Mouse (Mus musculus) Muller cell, postnatal 12 days (primary cell): ENCODE data around the gene Nubp1.

ENCODE experiments used
- DNase-seq: peaks from one replicate; pipeline ENCODE4 v3.0.0-alpha.2; 2015; ENCODE audit errors: inconsistent ontology term

The Nubp1 gene

DNA sequence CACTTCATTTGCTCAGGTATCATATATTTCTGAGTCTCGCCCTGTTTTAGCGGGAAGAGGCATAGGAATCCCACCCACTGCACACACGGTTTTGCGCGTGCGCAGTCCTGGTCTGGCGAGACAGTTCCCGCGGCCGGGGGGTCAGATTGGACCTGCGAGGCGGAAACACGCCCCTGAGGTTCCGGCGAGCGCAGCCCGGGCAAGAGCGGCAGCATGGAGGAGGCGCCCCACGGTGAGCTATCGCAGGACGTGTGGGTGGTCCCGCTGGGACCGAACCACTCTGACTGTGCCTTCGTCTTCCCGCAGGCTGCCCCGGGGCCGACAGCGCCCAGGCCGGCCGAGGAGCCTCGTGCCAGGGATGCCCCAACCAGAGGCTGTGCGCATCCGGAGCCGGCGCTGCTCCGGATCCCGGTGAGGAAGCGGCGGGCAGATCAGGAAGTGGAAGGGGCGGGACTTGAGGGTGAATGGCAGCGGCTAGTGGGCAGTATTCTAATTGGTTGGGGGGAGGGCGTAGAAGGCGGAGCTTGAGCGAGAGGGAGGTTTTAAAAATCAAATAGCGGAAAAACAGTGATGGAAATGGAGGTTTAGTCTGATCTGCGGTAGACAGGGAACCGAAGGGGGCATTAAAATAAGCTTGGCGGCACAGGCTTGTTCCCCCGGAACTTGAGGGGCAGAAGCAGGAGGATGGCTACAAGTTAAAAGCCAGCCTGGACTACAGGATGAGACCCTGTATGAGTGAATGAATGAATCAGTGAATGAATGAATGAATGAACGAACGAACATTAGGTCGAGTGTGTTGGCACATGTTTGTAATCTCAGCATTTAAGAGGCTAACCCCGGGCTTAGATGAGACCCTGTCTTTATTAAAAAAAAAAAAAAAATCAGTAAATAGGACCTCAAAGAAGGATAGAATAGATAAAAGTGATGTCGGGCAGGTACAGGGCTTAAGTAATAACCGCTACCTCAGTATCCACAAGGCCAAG lies at the start of gene Nubp1:
Nubp1 (plus strand) TSS at position 185 of the 983 bp plus-strand sequence.
- DNase-seq, result peak; percentile 97

DNA sequence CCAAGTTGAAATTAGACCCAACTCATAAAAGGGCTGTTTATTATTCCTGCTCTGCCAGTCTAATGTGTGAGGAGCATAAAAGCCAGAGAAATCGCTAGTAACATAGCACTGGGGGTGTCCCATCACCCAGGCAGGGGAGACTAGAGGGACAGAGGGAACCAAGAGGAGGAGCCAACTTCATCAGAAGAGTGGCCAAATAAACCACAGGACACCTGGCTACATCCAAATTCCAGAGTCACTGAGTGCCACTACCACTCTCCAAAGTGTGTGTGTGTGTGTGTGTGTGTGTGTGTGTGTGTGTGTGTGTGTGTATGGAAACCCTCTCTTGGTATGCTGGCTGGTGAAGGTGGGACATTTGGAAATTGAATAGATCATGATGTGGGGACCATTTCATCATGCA lies 48.7 kb upstream of the Nubp1 start:
- DNase-seq, result no peak

DNA sequence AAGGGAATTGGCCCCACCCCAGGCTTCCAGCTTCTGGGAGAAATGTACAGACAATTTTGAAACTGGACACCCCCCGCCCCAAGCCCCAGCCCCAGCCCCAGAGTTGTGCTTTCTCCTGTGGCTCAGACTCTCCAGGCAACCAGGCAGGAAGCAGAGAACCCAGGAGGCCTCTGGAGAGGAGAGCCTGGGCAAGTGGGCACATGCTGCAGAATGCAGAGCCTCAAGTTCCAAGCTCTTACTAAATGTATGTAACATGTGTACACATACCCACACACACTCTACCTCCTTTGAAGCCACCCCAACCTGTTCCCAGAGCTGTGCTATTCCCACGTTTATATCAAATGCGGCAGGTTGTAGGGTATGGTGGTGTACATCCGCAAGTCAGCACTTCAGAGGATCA lies 46.0 kb upstream of the Nubp1 start:
- no peak for DNase-seq

DNA sequence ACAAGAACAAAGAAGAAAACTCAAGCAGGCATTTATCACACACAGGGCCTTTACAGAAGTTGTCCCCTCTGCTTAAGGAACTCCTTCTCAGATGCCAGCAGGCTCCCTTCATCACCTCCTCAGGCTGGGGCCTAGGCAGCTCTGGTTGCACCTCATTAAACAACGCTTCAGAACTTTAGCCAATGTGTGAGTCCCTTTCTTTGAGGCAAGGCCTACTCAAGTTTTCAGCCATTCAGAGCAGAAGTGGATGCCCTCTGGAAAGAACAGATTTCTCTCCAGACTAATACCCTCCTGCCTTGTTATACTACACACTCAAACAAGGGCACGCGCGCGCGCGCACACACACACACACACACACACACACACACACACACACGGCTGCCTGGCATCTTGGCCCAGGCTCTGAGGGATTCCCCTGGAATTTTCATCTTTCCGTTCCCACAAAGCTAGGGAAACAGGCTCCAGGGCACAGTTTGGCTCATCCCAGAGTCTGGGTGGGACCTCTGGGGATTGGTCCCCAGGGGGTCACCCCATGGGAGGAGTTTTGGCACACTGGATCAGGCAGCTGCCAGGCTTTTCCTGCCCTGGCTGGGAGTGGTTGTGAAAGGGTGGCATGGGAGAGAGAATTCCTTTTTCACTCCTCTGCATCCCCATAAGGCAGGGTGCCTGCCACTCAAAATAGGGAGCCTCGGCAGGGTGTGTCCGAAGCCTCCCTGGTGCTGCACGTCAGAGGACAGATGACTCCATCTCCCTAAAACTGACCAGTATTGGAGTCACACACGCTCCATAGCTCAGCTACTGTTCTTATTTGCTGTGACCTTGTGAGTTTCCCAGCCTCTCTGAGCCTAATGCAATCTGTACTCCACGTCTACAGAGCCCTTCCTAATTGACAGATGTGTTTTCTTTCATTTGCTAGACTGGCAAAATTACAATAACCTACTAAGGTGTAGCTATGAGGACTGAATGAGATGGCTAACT lies 45.2 kb upstream of the Nubp1 start:
- peak; percentile 93 for DNase-seq

DNA sequence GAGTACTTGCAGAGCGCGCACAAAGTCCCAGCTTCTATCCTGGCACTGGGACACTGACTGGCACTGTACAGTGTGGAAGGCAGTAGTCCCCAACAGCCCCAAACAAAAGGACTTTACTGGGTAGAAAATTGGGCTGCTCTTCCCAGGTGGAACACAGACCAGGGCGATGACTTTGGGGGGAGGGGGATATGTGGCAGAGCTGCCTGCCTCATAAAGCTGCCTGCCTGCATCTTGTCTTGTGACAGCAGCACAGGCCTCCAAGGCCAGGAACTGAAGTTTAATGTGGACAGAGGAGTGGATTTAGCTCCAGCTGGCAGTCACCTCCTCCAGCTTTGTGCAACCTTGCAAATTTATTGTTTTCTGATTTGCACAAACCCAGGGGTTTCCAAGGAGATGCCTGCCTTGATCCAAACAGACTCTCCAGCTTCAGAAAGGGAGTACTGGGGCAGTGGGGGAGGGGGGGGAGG lies 42.2 kb upstream of the Nubp1 start:
- DNase-seq, result no peak

DNA sequence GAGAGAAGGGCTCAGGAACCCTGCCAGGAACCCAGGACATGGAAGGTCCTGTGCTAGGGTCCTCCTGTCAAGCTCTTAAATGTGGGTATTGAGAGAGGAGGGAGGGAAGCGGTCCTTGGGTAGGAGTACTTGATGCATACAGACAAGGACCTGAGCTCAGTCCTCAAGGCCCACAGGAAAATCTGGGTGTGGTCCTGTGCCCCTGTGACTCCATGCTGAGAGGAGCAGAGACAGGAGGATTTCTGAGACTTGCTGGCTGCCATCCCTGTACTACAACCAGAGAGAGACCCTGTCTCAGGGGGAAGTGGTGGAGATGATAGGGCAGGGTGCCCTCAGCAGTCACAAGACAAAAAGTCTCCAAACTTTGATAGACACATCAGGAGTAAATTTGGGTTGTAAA lies 41.8 kb upstream of the Nubp1 start:
- DNase-seq, result no peak

DNA sequence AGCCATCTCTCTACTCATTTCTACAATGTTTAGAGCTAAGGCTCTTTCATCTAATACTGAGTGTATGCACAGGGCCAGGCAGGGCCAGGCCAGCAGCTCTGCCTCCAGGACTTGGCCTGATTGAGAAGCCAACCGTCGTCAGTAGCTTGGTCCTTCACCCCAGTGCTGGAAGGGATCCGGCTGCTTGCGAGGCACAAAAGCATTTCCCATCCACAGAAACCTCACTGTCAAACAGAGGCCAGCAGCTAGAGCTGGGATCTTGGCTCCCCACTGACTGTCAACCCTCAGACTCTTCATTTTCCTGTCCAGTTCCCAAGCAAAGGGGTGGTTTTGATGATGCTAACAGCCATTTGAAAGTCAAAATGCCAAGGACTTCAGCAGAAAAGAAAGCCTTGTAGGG lies 39.4 kb upstream of the Nubp1 start:
- no peak for DNase-seq

DNA sequence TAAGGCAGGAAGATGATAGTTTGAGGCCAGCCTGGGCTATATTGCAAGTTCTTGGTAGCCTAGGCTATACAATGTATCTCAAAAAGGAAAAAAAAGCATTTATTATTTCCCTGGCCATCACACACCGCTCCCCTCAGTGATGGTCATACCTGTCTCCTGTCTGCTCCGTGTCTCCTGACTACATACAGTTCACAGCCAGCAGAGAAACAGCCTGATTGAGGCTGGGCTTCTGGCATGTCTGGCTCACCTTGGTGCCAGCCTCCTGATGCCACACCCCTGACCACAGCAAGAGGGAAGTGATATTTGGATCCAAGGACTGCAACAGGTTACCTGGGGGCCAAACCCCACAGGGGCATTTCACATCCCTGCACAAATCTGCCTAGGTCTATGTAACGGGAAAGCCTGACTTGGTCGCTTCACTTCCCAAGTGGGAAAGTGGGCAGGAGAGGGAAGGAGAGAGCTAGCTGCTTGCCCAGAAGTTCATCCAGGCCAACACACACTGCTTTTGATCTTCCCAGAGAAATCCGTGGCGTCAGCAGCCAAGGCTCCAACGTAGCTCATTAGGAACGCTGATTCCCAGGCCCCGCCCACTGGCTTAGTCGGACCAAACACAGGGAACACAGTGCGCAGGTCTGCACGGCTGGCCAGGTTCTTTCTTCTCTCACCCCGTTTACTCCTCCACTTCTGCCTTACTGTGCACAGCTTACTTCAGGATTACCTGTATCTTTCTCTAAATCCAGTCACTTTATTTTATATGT lies 37.3 kb upstream of the Nubp1 start:
- DNase-seq, result peak; percentile 78

DNA sequence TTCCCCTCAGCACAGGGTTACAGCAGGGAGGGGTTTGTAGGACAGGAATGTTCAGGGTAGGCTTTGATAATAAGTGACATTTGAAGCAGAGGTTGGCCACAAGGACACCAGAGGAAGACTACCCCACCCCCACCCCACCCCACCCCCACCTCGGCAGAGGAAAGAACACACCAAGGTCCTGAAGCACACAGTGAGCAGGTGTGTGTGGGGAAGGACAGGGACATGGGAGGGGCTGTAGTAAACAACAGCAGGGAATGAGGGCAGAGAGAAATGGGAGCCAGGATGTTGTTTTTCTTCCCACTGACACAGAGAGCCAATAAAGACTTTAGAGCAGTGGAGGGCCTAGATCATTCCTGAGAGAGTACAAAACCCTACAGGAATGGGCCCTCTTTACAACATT lies 34.5 kb upstream of the Nubp1 start:
- DNase-seq, result no peak

DNA sequence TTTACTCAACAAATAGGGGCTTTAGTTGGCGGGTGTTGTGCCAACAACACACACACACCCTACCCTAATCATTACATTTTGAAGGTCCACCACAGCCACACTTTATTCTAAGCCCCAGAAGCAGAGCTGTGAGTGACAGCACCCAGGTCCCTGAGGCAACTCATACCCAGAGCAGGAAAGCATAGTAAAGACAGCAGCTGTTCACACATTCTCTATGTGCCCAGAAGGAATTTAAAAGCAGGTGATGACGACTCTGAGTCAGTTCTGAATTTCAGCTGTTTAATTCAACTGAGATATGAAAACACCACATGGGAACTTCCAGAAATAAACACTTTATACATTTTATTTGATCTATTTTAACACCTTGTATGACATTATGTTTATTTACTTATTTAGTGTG lies 32.2 kb upstream of the Nubp1 start:
- no peak for DNase-seq

DNA sequence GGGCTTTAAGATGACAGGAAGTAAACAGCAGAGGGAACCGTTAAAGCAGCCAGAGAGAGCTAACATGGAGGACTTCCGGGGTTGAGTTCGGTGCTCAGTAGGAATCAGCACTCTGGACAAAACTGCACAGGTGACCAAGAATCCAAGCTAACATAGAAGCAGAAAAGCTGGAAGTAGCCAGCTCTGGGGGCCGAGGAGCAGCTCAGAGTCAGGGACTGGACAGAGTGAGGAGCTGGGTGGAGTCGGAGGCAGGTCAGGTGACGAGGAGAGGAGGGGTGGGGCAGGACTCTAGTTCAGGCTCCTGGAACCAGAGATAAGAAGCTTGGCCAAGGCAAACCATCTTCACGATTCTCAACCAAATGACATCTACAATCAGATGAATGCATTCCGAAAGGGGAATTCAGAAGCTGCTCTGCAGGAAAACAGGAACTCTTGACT lies 27.7 kb upstream of the Nubp1 start:
- DNase-seq, result no peak

DNA sequence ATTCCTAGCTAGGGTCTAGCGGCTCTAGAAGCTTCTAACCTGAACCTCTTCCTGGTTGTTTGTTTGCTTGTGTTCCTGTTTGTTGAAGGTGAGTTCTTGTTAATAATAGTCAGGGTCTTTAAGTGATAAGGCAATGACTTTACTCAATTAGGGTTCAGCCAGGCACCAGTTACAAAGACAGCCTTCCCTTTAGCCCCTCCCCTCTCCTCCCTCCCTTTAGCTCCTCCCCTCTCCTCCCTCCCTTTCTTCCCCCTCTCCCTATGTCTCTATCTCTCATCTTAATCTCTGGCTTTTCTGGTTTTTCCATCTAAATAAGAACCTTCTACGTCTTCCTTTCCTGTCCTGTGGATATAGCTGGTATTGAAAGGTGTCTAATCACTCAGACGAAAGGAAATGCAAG lies 27.2 kb upstream of the Nubp1 start:
- DNase-seq, result no peak

DNA sequence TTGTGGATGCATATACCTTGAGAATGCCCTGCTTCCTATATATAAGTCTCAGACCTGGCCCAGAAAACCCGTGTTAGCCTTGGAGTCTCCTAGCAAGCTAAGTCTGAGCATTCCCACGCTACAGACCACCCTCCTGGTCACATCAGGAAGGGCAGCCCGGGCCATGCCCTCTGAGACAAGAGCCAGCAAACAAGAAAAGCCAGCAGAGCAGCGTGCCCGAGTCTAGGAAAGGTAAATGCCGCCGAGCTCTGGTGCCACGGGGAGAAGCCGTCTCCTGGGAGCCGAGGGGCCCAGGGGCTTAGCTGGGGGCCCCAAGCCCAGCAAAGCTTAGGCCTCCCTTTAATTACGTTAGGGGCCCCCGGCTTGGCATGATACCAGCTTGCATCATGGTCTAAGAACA lies 26.5 kb upstream of the Nubp1 start:
- no peak for DNase-seq

DNA sequence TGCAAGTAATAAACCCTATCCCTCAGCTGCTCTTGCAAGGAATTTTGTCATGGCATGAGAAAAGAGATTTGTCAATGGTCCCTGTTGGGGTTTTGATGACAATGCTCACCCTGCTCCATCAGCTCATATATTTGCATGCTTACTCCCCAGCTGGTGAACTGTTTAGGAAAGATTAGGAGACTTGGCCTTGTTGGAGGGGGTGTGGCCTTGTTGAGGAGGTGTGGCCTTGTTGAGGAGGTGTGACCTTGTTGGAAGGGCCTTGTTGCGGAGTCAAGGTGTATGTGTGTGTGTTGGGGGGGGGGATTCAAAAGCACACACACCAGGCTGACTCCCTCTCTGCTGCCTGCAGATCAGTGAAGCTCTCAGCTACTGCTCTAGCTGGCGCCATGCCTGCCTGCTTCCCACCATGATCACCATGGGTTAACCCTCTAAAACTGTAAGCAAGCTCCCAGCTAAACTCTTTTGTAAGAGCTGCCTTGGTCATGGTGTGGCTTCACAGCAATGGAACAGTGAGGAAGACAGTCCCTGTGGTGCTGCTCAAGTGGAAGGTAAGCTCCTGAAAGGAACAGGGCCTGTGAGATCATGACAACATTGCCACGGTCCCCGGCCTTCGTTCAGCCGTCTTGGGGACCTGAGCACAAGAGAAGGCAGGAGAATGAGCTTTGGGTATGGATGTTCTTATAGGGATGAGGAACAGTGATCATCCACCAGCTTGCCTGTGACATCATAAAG lies 22.9 kb upstream of the Nubp1 start:
- no peak for DNase-seq

DNA sequence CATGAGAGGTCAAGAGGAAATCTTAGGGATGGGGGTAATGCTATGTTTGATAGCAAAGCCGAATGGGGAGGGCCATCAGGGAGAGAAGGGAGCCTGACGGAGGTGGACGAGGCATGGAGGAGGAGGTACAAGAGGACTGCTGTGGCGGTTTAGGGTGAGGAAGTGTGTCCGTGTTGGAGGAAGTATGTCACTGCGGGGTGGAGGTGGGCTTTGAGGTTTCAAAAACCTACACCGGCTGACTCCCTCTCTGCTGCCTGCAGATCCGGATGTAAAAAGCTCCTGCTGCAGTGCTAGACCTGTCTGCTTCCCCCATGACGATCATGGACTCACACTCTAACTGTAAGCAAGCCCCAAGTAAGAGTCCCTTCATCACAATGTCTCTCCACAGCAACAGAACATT lies 19.2 kb upstream of the Nubp1 start:
- DNase-seq, result no peak

DNA sequence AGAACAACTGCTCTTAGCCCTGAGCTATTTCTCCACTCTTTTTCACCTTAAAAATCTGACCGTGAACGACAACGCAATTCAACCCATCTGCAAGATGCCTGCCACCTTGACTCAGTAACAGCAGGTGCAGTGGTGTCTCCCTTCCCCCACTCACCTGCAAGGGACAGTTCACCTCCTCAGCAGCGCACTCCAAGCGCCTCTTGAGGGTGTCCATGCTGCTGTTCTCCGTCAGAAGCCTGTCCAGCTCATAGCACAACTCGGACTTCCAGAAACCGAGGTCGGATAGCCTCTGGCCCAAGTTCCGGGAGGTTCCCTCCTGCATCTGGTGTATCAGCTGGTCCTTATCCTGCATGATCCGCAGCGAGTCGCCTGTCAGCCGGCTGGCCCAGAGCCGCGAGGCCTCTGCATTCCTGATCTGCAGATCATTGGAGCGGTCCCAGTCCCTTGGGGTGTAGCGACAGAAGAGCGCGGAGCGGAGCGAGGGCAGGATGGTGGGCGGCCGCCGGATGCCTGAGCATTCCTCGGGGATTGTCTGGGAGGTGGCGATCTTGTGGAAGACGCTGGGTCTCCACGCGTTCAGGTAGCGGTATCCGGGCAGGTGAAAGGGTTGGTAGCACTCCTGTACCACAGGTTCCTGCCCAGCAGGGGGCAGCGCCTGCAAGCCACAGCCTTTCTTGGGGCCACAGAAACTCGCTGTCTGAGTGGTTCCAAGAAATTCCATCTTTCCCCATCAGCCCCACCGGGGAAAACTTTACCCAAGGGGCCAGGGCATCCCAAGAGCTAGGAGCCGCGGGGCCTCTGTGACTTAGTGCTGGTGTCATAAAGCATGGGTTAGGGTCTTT lies 16.8 kb upstream of the Nubp1 start, which contains the start of gene Tekt5:
Tekt5 (minus strand) TSS at position 792 of the 842 bp plus-strand sequence.
- DNase-seq, result peak; percentile 80

DNA sequence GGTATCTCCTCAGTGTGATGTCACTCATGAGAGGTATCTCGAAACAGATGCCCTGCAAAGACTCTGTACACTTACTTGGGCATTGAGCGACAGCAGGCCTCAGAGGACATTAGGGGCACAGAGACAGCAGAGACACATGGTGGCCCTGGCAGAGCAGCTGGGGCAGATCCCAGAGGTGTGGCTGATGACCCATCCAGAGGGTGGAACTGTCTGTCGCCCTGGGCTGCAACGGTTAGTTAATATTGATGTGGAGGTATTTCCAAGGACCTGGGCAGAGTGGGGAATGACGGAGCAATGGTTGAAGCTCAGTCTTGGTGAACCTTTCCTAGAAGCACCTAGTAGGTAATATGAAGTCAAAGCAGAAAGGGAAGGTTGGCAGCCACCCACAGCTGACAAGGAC lies 13.0 kb upstream of the Nubp1 start:
- DNase-seq, result no peak

DNA sequence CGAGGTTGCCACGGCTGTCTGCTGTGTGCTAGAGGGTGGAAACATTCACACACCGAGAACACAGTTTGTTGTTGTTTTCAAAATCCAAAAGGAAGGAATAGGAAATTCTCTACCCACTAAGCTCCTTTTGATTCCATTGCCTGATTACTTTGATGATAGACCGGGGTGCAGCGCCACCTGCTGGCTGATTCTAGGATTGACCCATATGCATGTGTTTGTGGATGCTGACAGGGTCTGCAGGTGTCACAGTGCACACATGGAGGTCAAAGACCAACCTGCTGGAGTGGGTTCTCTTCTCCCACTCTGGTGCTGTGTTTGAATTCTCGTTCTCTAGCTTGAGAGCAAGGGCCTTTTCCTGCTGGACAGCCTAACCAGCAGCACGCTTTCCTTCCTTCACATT lies 12.6 kb upstream of the Nubp1 start:
- peak; percentile 57 for DNase-seq

DNA sequence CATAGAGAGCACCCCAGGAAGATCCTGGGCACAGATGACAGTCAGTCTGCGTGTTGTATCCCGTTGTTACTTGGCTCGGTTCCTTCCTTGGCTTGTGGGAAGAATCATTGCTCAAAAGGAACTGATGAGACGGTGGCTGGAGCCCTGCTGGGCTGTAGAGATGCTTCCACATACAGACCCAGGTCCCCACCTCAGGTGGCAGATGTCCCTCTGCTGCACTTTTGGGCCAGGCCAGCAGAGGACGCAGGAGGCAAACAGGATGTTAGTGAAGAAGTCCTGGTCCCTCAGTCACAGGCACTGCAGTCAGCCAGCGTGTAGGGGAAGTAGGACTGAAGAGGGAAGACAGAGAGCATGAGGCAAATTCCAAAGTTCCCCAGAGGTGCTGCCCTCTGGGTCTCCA lies 4.2 kb downstream of the Nubp1 start:
- DNase-seq, result no peak

DNA sequence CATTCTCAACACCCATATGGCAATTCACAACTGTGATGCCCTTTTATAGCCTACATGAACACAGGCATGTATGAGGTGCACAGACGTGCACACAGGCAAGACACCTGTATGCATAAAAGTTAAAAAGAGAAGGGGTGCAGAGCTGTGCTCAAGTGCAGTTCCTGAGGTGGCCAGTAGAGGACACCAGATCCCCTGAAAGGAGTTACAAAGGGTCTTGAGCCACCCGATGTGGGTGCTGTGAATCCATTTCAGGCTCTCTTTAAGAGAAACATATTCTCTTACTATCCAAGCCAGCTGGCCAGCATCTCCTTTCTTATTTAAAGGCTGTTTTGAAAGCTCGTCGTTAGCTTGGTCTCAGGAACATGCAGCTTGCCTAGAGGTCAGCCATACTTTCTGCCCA lies 5.1 kb downstream of the Nubp1 start:
- DNase-seq, result no peak
